Mouse (Mus musculus) neural tube, embryonic 13.5 days (tissue): ENCODE measurements around the gene Pou2f1. TPM values are rescaled to one million over a fixed set of nuclear protein-coding genes. Genes with fewer than 3 reads are reported as not detected.

Experiments
- ATAC-seq: fragments of 200-750 bp; cut with Nextera tagmentation; 2 replicates; pipeline ENCODE4 v1.8.0; 2017; ENCODE audit warnings: low read depth, mild to moderate bottlenecking, moderate TSS enrichment, moderate library complexity
- H3K27ac ChIP-seq: fragments of 300-500 bp; sonication (generic); replicated peaks from 2 replicates; pipeline ENCODE4 v1.5.1; 2015; ENCODE audit warnings: moderate library complexity, mild to moderate bottlenecking, inconsistent platforms
- H3K27me3 ChIP-seq: fragments of 300-500 bp; sonication (generic); 2 replicates; pipeline ENCODE4 v1.6.1; 2015; ENCODE audit warnings: mild to moderate bottlenecking, inconsistent platforms
- H3K36me3 ChIP-seq: fragments of 300-500 bp; sonication (generic); 2 replicates; pipeline ENCODE4 v1.6.1; 2015; ENCODE audit warnings: mild to moderate bottlenecking, inconsistent platforms
- H3K4me1 ChIP-seq: fragments of 300-500 bp; sonication (generic); replicated peaks from 2 replicates; pipeline ENCODE4 v1.6.1; 2015; ENCODE audit warnings: inconsistent platforms
- H3K4me2 ChIP-seq: fragments of 300-500 bp; sonication (generic); 2 replicates; pipeline ENCODE4 v1.6.1; 2015; ENCODE audit warnings: inconsistent platforms, mild to moderate bottlenecking, moderate library complexity
- H3K4me3 ChIP-seq: fragments of 300-500 bp; sonication (generic); 2 replicates; pipeline ENCODE4 v1.5.1; 2015; ENCODE audit warnings: mild to moderate bottlenecking, inconsistent platforms
- H3K9ac ChIP-seq: fragments of 300-500 bp; sonication (generic); 2 replicates; pipeline ENCODE4 v1.6.1; 2015; ENCODE audit warnings: moderate library complexity, mild to moderate bottlenecking, inconsistent platforms
- H3K9me3 ChIP-seq: fragments of 300-500 bp; sonication (generic); 2 replicates; pipeline ENCODE4 v1.6.1; 2016; ENCODE audit warnings: inconsistent platforms
- WGBS: fragments of 180-500 bp; shearing (Covaris S2); methylation state at CpG from one replicate; pipeline ENCODE4 v1.1.7; 2015; 5-methylcytosine and 5-hydroxymethylcytosine counted together
- polyA plus RNA-seq: library from polyadenylated mRNA; unstranded; fragments of >200 nt; fragmentation: Nextera tagmentation; extraction: Ambion mirVana; gene quantifications from 2 replicates; pipeline ENCODE4 v1.2.1, GENCODE M21; 2015

Gene Pou2f1
- polyA plus RNA-seq, 1 experiment from 2014 or later: 15.5 TPM

DNA sequence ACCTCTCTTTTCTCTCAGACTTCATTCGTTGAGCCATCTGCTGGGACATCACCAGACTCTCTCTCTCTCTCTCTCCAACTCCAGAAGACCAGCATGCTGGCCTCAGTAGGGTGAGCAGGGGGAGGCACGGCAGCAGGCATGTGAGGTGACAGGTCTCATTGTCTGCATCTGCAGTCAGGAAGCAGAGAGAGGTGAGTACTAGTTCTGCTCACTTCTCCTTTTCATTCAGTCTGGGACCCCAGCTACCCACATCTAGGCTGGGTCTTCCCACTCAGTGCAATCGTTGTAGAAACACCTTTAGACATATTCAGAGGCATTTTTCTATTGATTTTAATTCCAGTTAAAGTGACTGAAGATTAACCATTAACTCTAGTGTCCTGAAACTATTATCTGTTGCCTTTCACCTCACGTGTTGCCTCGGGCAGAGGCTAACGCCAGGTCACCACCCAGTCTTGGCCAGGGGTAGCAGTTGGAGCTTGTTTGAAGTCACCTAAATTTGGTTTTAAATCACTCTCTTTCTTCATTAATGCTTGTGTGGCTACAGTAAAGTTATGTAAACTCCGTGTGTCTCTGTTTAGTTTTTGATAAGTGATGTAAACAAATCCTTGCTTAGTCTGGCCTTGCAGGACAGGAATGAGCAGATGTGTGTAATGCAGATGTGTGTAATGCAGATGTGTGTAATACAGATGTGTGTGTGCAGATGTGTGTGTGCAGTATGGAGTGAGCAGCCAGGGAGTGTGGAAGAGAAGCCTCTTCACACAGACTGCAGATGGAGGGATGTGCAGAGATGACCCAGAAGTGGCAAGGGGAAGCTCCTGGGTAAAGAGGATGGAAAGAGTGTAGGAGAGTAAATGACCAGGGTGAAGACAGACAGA, 29.4 kb upstream of the Pou2f1 start:
- Histone ChIP-seq H3K4me1 (no peaks in the 10 kb centered on the region), H3K4me2 (no peak overlapping the region), H3K4me3 (no peak overlapping the region), H3K27me3 (no peaks in the 10 kb centered on the region), H3K9me3 (no peaks in the 10 kb centered on the region), H3K27ac (no peak overlapping the region), H3K36me3 (no peaks in the 10 kb centered on the region), H3K9ac (no peak overlapping the region)
- ATAC-seq: no peak
- WGBS: 66% methylated on average over 7 of the region's 7 CpGs

DNA sequence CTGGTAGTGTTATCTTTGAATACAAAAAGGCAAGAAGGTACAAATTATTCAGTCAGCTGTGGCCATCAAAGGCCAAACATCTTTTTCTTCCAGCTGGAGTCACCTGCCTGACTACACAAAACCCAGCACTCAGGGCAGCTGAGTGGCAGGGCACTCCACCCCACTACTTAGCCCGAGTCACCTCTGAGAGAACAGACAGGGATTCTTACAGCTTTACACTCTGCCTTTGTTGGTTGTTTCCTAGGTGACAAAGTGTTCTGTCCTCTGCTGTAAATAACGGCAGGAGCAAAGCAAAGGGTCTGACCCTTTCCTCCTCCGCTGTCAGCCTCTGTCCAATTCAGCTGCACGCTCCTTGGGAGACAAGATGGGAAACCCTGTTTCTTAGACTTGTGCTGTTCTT, 21.5 kb upstream of the Pou2f1 start:
- Histone ChIP-seq H3K36me3 (no peaks in the 10 kb centered on the region), H3K4me2 (no peak overlapping the region), H3K9ac (no peak overlapping the region), H3K4me3 (no peak overlapping the region), H3K9me3 (0 out of 2 replicates have a peak, but pooled peaks cover 3% of the 10 kb centered on the region), H3K4me1 (no peaks in the 10 kb centered on the region), H3K27ac (no peak overlapping the region), H3K27me3 (no peaks in the 10 kb centered on the region)
- WGBS: 11% methylated on average over 4 of the region's 4 CpGs
- peak; percentile 43; the same call in 1 of the 2 replicates for ATAC-seq

DNA sequence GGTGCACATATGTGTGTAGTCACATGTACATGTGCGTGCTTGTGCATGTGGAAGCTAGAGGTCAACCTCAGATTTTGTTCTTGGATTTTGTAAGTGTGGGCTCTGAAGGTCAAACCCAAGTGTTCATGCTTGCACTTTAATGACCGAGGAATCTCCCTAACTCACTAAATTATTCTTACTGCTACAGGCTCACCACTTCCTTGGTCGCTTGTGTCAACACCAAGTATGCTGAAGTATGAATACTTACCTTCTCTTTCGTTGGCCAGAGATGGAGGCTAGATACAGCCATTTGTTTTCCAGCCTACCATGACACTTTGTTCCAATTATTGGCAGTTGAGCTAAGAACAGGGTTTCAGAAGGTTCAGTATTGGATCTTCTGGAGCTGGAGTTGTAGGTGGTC, 14.7 kb upstream of the Pou2f1 start:
- H3K27me3 ChIP-seq: no peaks in the 10 kb centered on the region
- H3K27ac ChIP-seq: no peak overlapping the region
- 88% methylated on average over 4 of the region's 4 CpGs for WGBS
- no peak overlapping the region for H3K4me3 ChIP-seq
- H3K36me3 ChIP-seq: no peaks in the 10 kb centered on the region
- H3K9me3 ChIP-seq: no peaks in the 10 kb centered on the region
- no peak overlapping the region for H3K4me2 ChIP-seq
- no peak for ATAC-seq
- H3K9ac ChIP-seq: no peak overlapping the region
- H3K4me1 ChIP-seq: no peaks in the 10 kb centered on the region

DNA sequence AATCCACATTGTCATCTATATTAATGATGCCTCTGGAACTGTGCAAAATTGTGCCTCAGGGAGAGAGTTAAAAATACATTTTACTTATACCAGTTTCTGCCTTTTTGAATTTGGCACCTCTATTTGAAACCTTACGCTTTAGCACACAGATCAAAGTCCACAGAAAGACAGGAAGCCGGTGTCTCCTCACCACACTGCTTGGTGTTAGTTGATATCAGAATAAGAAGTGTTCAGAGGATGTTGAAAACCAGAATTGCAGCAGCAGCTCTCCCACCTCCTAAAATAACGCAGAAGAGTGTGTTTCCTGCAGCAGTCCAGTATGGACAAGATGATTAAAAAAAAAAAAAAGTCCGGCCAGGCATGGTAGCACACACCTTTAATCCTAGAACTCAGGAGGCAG, 13.8 kb upstream of the Pou2f1 start:
- no peak overlapping the region for H3K4me2 ChIP-seq
- H3K9me3 ChIP-seq: no peaks in the 10 kb centered on the region
- no peaks in the 10 kb centered on the region for H3K27me3 ChIP-seq
- no peaks in the 10 kb centered on the region for H3K4me1 ChIP-seq
- no peak overlapping the region for H3K4me3 ChIP-seq
- 84% methylated on average over 4 of the region's 4 CpGs for WGBS
- no peak for ATAC-seq
- no peaks in the 10 kb centered on the region for H3K36me3 ChIP-seq
- no peak overlapping the region for H3K27ac ChIP-seq
- no peak overlapping the region for H3K9ac ChIP-seq

DNA sequence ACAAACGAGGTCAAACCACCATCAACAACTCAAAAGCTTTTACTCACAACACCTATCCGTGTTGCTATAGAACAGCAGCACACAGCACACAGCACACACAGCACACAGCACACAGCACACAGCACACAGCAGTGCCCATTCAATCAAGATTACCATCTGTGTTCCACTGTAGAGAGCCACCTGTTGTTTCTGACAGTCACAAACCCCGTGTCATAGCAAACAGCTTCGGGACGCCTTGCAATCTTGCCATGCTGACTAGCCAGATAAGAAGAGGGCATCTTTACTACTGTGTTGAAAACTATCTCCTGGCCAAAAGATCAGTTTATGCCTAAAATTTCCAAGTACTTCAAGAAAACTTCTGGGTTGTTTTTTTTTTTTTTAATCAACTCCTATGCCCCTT, 12.1 kb upstream of the Pou2f1 start:
- Histone ChIP-seq H3K4me3 (no peak overlapping the region), H3K36me3 (no peaks in the 10 kb centered on the region), H3K9me3 (no peaks in the 10 kb centered on the region), H3K9ac (no peak overlapping the region), H3K4me1 (no peaks in the 10 kb centered on the region), H3K4me2 (no peak overlapping the region), H3K27ac (no peak overlapping the region), H3K27me3 (no peaks in the 10 kb centered on the region)
- WGBS: 74% methylated on average over 5 of the region's 5 CpGs
- ATAC-seq: no peak

DNA sequence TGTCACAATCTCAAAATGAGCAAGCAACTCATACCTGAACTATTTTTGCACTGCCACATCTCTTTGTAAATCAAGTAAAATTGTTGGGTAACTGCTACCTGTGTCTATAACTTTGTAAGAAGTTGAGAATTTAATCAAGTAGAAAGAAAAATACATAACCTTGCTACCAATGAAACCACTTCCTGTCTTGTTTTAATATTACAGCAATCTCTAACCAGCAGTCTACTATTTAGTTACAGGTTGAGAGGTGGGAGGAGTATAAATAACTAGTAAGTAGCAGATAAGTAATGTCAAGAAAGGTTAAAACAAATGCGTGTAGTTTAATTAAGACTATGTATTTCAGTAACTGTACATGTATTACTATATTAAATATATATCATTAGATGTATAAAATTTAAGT, 7.6 kb upstream of the Pou2f1 start:
- H3K27me3 ChIP-seq: no peaks in the 10 kb centered on the region
- ATAC-seq: no peak
- no peak overlapping the region for H3K9ac ChIP-seq
- H3K4me3 ChIP-seq: no peak overlapping the region
- 92% methylated on average over 1 of the region's 1 CpGs for WGBS
- H3K9me3 ChIP-seq: no peaks in the 10 kb centered on the region
- H3K4me2 ChIP-seq: no peak overlapping the region
- H3K36me3 ChIP-seq: no peaks in the 10 kb centered on the region
- H3K4me1 ChIP-seq: no peaks in the 10 kb centered on the region
- no peak overlapping the region for H3K27ac ChIP-seq

DNA sequence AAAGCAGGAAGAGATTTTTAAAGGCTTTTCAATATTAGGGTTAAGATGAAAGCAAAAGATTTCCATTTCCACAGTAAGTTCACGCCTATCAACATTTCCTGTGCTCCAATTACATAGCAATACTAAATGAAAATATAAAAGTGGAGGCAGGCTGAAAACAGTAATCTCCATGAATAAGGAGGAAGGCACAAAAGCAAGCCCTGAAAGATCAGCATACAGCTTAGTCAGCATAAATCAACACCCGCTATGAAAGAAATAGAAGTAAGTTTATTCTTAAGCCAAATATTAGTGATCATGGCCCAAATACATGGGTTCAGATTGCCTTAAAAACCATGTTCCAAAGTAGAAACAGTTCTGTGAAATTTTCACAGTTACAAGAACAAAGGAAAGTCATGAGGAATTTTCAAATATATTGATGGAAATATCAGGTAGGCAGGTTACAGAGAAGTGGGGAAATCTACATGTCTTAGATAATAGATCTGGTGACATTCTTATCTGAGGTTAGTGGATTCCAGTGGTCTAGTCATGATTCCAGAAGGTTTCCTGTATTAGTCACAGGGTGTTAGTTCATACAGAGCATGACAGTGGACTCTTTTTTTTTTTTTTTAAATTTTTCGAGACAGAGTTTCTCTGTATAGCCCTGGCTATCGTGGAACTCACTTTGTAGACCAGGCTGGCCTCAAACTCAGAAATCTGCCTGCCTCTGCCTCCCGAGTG, 6.3 kb upstream of the Pou2f1 start:
- Histone ChIP-seq H3K4me1 (no peaks in the 10 kb centered on the region), H3K27ac (no peak overlapping the region), H3K27me3 (no peaks in the 10 kb centered on the region), H3K4me3 (no peak overlapping the region), H3K9me3 (no peaks in the 10 kb centered on the region), H3K9ac (no peak overlapping the region), H3K36me3 (no peaks in the 10 kb centered on the region), H3K4me2 (no peak overlapping the region)
- 93% methylated on average over 5 of the region's 5 CpGs for WGBS
- no peak for ATAC-seq

DNA sequence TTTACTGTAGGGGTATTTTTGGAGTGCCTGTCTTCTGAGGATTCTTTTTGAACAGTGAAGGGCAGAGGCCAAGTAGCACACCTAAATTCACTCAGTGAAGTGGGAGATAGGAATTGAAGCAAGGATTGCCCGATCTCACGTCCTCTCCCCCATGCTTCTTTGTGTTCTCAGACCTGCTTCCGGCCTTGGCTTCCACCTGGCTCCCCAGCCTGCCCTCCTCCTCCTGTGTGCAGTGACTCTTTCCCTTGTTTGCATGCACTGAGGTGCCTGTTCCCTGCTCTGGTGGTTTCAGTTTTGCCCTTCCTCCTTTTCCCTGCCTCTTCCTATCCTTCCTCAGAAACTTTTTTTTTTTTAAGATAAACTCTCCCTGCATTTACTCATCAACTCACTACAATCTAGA, 4.5 kb upstream of the Pou2f1 start:
- Histone ChIP-seq H3K27ac (no peak overlapping the region), H3K27me3 (no peaks in the 10 kb centered on the region), H3K4me1 (no peaks in the 10 kb centered on the region), H3K9me3 (no peaks in the 10 kb centered on the region), H3K4me3 (no peak overlapping the region), H3K9ac (no peak overlapping the region), H3K4me2 (no peak overlapping the region), H3K36me3 (no peaks in the 10 kb centered on the region)
- WGBS: 65% methylated on average over 3 of the region's 3 CpGs
- ATAC-seq: no peak

DNA sequence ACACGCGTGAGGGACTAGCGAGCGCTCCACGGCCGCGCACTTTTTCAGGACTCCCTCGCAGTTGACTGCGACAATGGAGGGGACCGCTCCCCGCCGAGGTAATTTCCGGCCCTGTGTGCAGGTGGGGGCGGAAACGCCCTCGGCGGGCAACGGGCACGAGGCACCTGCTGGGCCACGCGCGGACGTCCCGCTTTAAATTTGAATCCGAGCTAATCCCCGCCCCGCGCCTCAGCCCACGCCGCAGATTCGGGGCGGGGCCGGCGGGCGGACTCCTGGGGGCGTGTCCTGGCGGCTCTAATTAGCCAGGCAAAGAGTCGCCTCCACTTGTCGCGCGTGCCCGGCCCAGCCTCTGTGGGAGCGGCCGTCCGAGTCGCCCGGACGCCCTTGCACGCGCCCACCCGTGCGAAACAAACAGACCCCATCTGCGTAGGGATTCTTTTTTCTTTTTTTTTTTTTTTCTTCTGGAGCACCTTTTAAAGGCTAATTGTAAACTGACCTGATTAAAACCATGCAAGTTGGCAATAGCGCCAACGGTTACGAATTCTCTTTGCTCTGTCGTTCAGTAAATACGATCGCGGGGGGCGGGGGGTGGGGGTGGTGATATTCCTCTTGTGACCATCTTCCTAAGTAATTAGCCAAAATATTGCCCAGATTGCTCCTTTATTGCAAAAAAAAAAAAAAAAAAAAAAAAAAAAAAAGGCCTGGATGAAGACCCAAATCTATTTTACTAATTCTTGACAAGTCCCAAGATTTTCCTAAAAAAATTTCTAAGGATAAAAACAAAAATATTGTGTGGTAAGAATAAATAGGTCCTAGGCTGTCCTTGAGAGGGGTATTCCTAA, 924 bp upstream of the Pou2f1 start:
- Histone ChIP-seq H3K4me3 (peak overlapping the region; percentile 98), H3K9ac (peak overlapping the region; percentile 63), H3K9me3 (no peaks in the 10 kb centered on the region), H3K4me2 (peak overlapping the region; percentile 61), H3K4me1 (peaks cover 28% of the 10 kb centered on the region), H3K27ac (peak overlapping the region; percentile 80), H3K36me3 (no peaks in the 10 kb centered on the region), H3K27me3 (no peaks in the 10 kb centered on the region)
- WGBS: under 1% methylated on average over 61 of the region's 61 CpGs
- ATAC-seq: peak; percentile 83

DNA sequence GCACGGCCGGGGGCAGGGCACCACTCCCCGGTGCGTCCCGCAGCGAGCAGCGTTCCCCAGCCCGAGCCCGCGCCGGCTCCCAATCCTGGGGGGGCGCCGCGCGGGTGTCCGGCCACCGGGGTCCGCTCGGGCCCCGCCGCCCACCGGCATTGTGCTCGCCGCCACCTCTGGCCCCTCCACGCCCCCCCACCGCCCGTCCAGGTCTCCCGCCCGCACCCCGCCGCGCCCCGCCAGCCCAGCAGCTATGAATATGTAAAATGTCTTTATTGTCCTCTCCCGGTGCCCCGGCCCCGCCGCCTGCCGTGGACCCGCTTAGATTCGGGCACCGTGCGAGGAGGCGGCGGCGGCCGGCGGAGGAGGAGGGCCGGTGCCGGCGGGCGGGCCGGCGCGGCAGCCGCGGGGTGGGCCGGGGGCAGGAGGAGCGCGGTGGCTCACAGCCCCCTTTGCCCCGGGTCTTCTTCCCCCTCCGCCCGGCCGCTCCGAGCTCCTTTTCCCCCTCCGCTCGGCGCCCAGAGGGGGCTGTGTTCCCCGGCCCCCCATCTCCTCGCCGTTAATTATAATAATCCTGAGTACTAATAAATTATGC, 481 bp downstream of the Pou2f1 start:
- Histone ChIP-seq H3K27me3 (no peaks in the 10 kb centered on the region), H3K9ac (peak overlapping the region; percentile 99), H3K27ac (peak overlapping the region; percentile 97), H3K36me3 (no peaks in the 10 kb centered on the region), H3K4me2 (peak overlapping the region; percentile 92), H3K4me3 (peak overlapping the region; percentile 98), H3K4me1 (peaks cover 33% of the 10 kb centered on the region), H3K9me3 (no peaks in the 10 kb centered on the region)
- peak; percentile 45 for ATAC-seq
- WGBS: under 1% methylated on average over 49 of the region's 70 CpGs

DNA sequence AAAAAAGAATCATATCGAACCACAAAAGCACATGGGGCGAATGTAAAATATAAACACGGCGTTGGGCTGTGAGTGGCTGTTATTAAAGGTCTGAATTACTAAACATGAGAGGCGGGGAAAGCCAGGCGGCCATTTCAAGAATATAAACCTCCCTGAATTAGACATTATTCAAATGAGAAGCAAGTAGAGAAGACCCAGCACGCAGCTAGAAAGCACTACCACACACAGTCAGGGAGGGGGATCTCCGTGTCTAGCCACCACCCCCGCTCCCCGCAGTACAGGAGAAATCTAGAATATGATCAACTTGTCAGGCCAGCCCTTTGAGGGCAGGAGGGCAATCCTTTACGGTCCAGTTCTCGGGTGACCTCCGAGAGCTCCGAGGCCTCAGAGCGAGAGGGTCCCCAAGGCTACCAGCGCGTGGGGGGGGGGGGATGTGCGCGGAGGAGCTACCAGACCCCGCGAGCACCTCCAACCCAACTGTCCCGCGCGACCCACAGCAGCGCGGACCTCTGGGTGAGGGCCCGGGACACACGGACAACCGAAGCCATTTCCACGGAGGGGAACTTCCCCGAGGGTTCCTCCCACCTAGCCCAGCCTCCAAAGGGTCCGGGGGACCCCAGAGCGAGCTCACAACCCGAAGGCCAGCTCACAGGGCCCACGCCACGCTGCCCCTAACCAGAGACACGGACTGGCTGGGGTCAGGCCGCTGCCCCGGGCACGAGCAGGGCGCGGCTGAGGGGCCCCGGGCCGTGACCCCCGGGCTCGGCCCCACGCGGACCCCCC, 1.2 kb downstream of the Pou2f1 start:
- 1% methylated on average over 40 of the region's 48 CpGs for WGBS
- ATAC-seq: peak; percentile 13
- peak overlapping the region; percentile 92 for H3K4me2 ChIP-seq

More for the DNA sequence above, 1.2 kb downstream of the Pou2f1 start:
- H3K9me3 ChIP-seq: no peaks in the 10 kb centered on the region
- H3K36me3 ChIP-seq: no peaks in the 10 kb centered on the region
- peaks cover 33% of the 10 kb centered on the region for H3K4me1 ChIP-seq
- peak overlapping the region; percentile 97 for H3K27ac ChIP-seq
- H3K27me3 ChIP-seq: no peaks in the 10 kb centered on the region
- H3K4me3 ChIP-seq: peak overlapping the region; percentile 98
- peak overlapping the region; percentile 99 for H3K9ac ChIP-seq
